In the genomic region with DNA sequence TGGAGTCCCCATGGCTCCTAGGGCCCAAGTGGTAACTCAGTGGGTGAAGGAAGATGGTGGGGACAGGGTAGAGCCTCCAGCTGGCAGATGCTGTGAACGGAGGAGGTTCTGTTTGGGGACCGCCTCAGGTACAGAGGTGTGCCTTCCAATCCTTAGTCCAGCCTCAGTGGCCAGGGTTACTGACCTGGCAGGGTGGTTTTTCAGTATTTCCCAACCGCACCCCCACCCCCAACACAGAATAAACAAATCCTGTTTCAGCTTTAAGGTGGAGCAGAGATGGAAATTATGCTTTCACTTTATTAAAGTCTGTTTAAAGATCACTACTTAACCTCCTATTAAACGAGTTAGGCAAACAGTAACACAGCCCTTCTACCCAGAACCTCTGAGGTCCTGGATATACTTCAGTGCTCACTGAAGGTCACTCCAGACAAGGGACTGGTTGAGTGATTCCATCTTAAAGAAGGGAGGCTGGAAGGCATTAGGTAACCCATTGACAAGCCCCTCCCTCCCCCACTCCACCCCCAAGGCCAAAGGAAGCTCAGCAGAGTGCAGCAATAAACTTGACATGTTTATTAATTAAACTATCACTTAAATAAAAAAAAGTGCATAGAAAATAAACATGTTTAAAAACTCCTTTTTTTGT, we compare ENCODE assay signal across 13 mouse cellular contexts. TPM values are rescaled to one million over a fixed set of nuclear protein-coding genes. Genes with fewer than 3 reads are reported as not detected.
DNase-seq lines count a peak whose midpoint lies in the region; ATAC-seq and TF ChIP-seq lines count a peak whose summit lies in the region.
"Had no signal": no experiment of that assay in that cellular context is flagged by ENCODE, and none has a peak within 500 bp of the region (broad histone marks: within the 10 kb centered on the region; RNA-seq: fewer than 3 reads in every experiment).

A gene (minus strand): TSS at position 265 of the 643 bp plus-strand sequence.

- no peaks in the 10 kb centered on the region; the same call in 1 of the 2 replicates for H3K4me1 ChIP-seq in kidney, postnatal 0 days (replicated peaks; ENCODE audit: insufficient read depth, low read length)
- peaks cover 0 to 8% of the 10 kb centered on the region in 2 experiments; a peak in 3 of 4 replicates for H3K4me1 ChIP-seq in liver, embryonic 14.5 days (replicated peaks; ENCODE audit: control insufficient read depth in 2 of 2, insufficient read depth in 2 of 2, low read length in 1 of 2)

- WGBS in kidney, postnatal 0 days: 32% methylated on average over 4 of the region's 4 CpGs
- 54% methylated on average over 4 of the region's 4 CpGs for WGBS in liver, embryonic 14.5 days (ENCODE audit: insufficient replicate concordance)

- peak within 1 kb of the TSS; percentile 27 for H3K4me2 ChIP-seq in kidney, postnatal 0 days (ENCODE audit: low read length)
- H3K4me2 ChIP-seq in liver, embryonic 14.5 days (ENCODE audit: low read depth): peak within 1 kb of the TSS; percentile 47
- H3K4me2 ChIP-seq: lung, embryonic 14.5 days had no signal

- no peak within 1 kb of the TSS for H3K9ac ChIP-seq in kidney, postnatal 0 days (ENCODE audit: low read depth, low read length)
- no peak within 1 kb of the TSS for H3K9ac ChIP-seq in liver, embryonic 14.5 days (replicated peaks)
- H3K9ac ChIP-seq: lung, embryonic 14.5 days had no signal

- no peak within 1 kb of the TSS for H3K4me3 ChIP-seq in kidney, postnatal 0 days (replicated peaks; ENCODE audit: low read depth, low read length)
- peak within 1 kb of the TSS; percentile 9 to 27; a peak in 3 of 4 replicates for H3K4me3 ChIP-seq in liver, embryonic 14.5 days (ENCODE audit: insufficient read depth in 1 of 2, low read depth in 2 of 2, low read length in 2 of 2)
- H3K4me3 ChIP-seq: left cerebral cortex, adult 2 months had no signal

- no peak for TF ChIP-seq EP300 in liver, embryonic 14.5 days (IDR thresholded peaks at IDR 0.05; ENCODE audit: low read depth)

- no peaks in the 10 kb centered on the region for H3K27me3 ChIP-seq in kidney, postnatal 0 days (ENCODE audit: insufficient read depth, low read length)
- peaks cover 22% of the 10 kb centered on the region for H3K27me3 ChIP-seq in liver, embryonic 14.5 days (ENCODE audit: control insufficient read depth, insufficient read depth, low read length)

- H3K27ac ChIP-seq in kidney, postnatal 0 days: peak within 1 kb of the TSS; percentile 87
- no peak within 1 kb of the TSS for H3K27ac ChIP-seq in liver, embryonic 14.5 days
- H3K27ac ChIP-seq: left cerebral cortex, adult 2 months had no signal

- H3K9me3 ChIP-seq in kidney, postnatal 0 days (replicated peaks; ENCODE audit: low read length): no peaks in the 10 kb centered on the region
- H3K9me3 ChIP-seq in liver, embryonic 14.5 days (ENCODE audit: control insufficient read depth, low read length): no peaks in the 10 kb centered on the region

- TF ChIP-seq CTCF in kidney, postnatal 0 days (IDR thresholded peaks at IDR 0.05; ENCODE audit: low read depth): no peak
- TF ChIP-seq CTCF in liver, embryonic 14.5 days (IDR thresholded peaks at IDR 0.05; ENCODE audit: low read depth): no peak

- ATAC-seq in kidney, postnatal 0 days (replicated peaks; ENCODE audit: low FRiP score, low read depth): peak; percentile 76
- peak; percentile 27; the same call in 1 of the 2 replicates for ATAC-seq in liver, embryonic 14.5 days (ENCODE audit: insufficient read depth)
- ATAC-seq: inflammation-experienced regulatory T-cells, adult 6 months had no signal

- DNase-seq in kidney, adult 11 months: peak; percentile 88
- peak; percentile 74 for DNase-seq in kidney, postnatal 0 days (ENCODE audit: low spot score)
- DNase-seq in liver, embryonic 14.5 days (ENCODE audit: low read depth in 3 of 3, low spot score in 3 of 3): peak in 1 of 3 experiments; percentile 11
- peak; percentile 45 to 55 for DNase-seq in lung, postnatal 4 days
- DNase-seq in testis, postnatal 10 days (ENCODE audit: low spot score): no peak
- DNase-seq in frontal cortex, postnatal 14 days (ENCODE audit: low spot score in 2 of 2): no peak
- no peak for DNase-seq in cerebellum, adult 9-11 months
- DNase-seq: heart, postnatal 14 days; lung, embryonic 14.5 days; right cerebral cortex, postnatal 4 days had no signal

- H3K36me3 ChIP-seq in kidney, postnatal 0 days (ENCODE audit: insufficient read depth, low read length): peaks cover 24% of the 10 kb centered on the region
- H3K36me3 ChIP-seq in liver, embryonic 14.5 days (replicated peaks; ENCODE audit: control insufficient read depth, insufficient read depth, low read depth): peaks cover 8% of the 10 kb centered on the region

RNA-seq across cellular contexts. Expression of the gene that starts here (rescaled TPM):
- 514 and 515 TPM in 2 replicates for polyA plus RNA-seq in kidney, postnatal 0 days (2015; fragmentation: Nextera tagmentation; extraction: Ambion mirVana)
- polyA plus RNA-seq in liver, embryonic 14.5 days (2012; rRNA removed): 40.4 and 43.5 TPM in 2 replicates
- 72.0 and 77.4 TPM in 2 replicates for polyA plus RNA-seq in liver, embryonic 14.5 days (2014; fragmentation: Nextera tagmentation; extraction: Ambion mirVana)
- polyA plus RNA-seq: embryonic facial prominence, embryonic 14.5 days; inflammation-experienced regulatory T-cells, adult 6 months had no signal

Comparison
In these comparisons a context has a peak if more than half of its experiments do, and no peak if none do; other contexts are left out.
1. DNase-seq: peak in kidney, adult 11 months (single experiment), kidney, postnatal 0 days (single experiment) and lung, postnatal 4 days (2 of 2); none in testis, postnatal 10 days (single experiment), frontal cortex, postnatal 14 days (0 of 2) and cerebellum, adult 9-11 months (single experiment).